Mouse (Mus musculus) T-helper 1 cell (primary cell): ENCODE data around the gene Ezr.
"Not testable (repeated sequence)": the region's sequence is repeated elsewhere in the genome, so short reads cannot be mapped to it uniquely, and the experiment has no call there.

Experiments used
- in situ Hi-C: fragments of 300-600 bp; cut with MboI, MseI; formaldehyde crosslinking; loops from one replicate; pipeline ENCODE4 v1.15.1; 2025; ENCODE audit warnings: high pct_unique_total_duplicates

Gene Ezr

GRCm38 (mm10) chr17:6727996-6728610 lies 54.5 kb downstream of the Ezr start:
- in situ Hi-C loops = loop anchor here (25.0 kb wide), 1 partner anchor 1234 kb away; no protein-coding TSS in a partner anchor

GRCm38 (mm10) chr17:6713944-6714343 lies 68.6 kb downstream of the Ezr start:
- in situ Hi-C loops = not testable (repeated sequence)

GRCm38 (mm10) chr17:6713483-6713882 lies 69.1 kb downstream of the Ezr start:
- in situ Hi-C loops = not testable (repeated sequence)

- in situ Hi-C loops = loop anchor here (5.0 kb wide), 2 partner anchors 161 to 331 kb away; no protein-coding TSS in a partner anchor
Observed at GRCm38 (mm10) chr17:6708194-6708593, 74.4 kb downstream of the Ezr start.

DNA sequence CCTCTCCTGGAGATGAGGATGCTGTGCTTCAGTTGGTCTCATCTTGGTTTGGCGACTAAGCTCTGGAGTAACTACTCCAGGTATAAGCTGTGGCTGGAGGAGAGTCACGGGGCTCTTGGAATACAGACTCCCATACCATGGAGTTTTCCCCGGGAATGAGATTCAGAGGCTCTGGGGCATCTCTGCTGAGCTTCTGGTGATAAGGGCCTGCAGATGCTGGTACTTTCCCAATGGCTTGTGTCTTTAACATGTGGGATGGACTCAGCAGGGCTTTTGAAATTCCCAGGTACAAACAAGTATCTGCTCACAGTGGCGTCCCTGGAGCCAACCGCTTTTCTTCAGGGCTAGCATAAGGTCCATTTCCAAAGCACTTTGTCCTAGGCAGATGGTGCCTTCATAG lies 75.2 kb downstream of the Ezr start:
- in situ Hi-C loops = loop anchor here (5.0 kb wide), 2 partner anchors 160 to 330 kb away; no protein-coding TSS in a partner anchor

- in situ Hi-C loops = loop anchor here (5.0 kb wide), 2 partner anchors 159 to 329 kb away; no protein-coding TSS in a partner anchor
Observed at GRCm38 (mm10) chr17:6706448-6706847, 76.1 kb downstream of the Ezr start.

GRCm38 (mm10) chr17:6703381-6704270 lies 79.0 kb downstream of the Ezr start:
- in situ Hi-C loops = not testable (repeated sequence)

DNA sequence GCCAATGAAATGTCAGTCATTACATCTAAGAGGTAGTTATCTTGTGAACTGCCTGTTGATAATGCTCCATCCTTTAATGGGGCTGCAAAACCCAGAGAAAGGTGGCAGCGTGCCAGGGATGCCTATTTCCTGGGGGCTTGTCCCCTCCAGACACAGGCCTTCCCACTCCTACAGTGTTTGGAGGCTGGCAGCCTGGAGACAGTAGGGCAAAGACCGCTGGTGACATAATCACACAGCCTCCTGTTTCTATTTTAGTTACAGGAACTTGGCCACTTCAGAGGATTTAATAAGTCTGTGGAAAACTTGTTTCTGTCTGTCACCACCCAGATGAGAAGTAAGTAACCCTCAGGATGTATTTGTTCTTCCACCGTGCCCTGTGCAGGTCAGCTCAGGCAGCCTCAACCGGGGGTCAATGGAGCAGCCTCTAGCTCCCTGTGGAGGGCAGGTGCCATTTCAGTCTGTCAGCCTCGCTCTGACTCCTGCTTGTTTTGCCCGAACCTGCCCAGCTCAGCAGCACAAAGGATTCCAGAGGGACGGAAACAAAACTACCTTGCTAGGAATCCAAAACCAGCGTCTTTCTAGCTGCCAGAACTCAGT lies 79.9 kb downstream of the Ezr start:
- in situ Hi-C loops = not testable (repeated sequence)

GRCm38 (mm10) chr17:6700077-6700476 lies 82.5 kb downstream of the Ezr start:
- in situ Hi-C loops = not testable (repeated sequence)

- in situ Hi-C loops = not testable (repeated sequence)
Observed at GRCm38 (mm10) chr17:6699502-6699901, 83.1 kb downstream of the Ezr start.

GRCm38 (mm10) chr17:6697224-6697775 lies 85.3 kb downstream of the Ezr start:
- in situ Hi-C loops = not testable (repeated sequence)

DNA sequence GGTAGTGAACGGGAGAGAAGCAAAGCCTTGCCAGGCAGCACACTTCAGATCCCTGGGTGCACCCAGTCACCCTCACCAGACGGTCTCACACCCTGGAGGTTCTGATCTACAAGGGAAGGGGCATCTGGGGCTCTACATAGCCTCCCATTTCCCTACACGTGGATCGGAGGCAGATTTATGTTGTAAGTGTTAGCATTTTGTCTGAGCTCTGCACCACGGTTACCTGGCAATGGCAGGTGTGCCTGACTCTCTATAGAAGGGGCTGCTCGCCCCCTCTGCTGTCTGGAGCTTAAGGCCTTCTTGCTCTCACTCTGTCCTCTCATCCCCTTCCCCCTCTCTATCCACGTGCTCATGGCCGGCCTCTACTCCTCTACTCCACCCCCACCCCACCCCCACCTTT lies 86.1 kb downstream of the Ezr start:
- in situ Hi-C loops = not testable (repeated sequence)

DNA sequence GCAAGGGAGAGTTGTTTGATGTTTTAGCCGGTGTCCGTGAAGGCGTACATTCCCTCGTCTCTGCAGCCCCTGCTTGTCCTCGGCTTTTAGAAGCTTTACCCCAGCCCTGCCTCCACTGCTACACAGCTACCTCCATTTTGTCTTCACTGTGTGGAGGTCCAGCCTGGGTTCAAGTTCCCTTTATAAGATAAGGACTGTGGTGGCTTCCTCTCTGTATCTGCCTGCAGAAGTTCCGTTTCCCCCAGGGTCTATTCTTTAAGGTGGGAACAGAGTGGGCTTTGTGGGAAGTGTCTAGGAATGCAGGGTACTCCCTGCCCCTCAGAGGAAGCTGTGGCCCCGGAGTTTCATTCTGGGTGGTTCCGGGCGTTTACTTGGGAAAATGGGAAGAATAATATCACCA lies 86.9 kb downstream of the Ezr start:
- in situ Hi-C loops = not testable (repeated sequence)

DNA sequence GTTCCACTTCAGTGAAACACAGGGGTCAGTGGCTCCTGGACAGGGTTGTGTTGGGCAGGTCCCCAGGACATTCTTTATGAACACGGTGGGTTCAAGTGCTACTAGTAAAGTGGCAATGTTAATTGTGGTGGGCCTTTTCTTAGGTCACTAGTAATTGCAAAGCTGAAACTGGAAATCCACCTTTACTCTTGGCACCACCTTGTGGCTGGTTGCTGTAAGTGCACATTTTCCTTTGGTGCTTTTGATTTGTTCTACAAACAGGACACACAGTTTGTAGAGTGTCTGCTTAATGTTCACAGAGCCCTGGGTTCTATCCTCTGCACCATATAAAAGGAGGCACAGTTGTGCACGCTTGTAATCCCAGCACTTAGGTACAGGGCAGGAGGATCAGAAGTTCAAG lies 91.0 kb downstream of the Ezr start:
- in situ Hi-C loops = not testable (repeated sequence)

- in situ Hi-C loops = not testable (repeated sequence)
Observed at GRCm38 (mm10) chr17:6689344-6689743, 93.2 kb downstream of the Ezr start.
